ENCODE assay signal across 15 mouse cellular contexts in the genomic region with DNA sequence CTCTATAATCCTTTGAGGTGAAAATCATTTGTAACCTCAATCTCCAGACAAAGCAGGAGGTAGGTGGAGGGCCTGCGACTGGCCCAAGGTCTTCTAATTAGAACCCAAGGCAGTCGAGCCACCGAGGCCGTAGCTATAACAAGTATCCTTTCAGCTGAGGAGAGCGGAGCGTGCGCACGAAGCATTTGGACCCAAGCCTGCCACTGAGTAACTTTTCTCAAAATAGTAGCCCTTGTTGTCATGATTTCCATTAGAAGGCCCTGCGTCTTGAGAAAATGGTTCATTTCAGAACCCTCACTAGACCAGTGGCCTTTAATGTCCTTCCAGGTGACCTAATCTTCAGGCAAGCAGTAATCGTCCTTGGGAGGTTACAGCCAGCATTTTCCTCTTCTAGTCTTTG.
A peak's percentile ranks its signal among the peaks of the same experiment; 100 is the strongest.
DNase-seq lines count a peak whose midpoint lies in the region; ATAC-seq and TF ChIP-seq lines count a peak whose summit lies in the region.
"Had no signal": no experiment of that assay in that cellular context is flagged by ENCODE, and none has a peak within 500 bp of the region (broad histone marks: within the 10 kb centered on the region; RNA-seq: fewer than 3 reads in every experiment).

No protein-coding gene starts in this region.

- no peak overlapping the region for H3K4me2 ChIP-seq in liver, postnatal 0 days (ENCODE audit: low read depth, low read length)
- H3K4me2 ChIP-seq in heart, postnatal 0 days (ENCODE audit: low read depth, low read length): no peak overlapping the region
- H3K4me2 ChIP-seq: embryonic facial prominence, embryonic 13.5 days; liver, embryonic 12.5 days; midbrain, embryonic 15.5 days had no signal

- DNase-seq in liver, adult 2 months (ENCODE audit: extremely low read depth, low read depth, low spot score): peak; percentile 1
- no peak for DNase-seq in liver, postnatal 0 days
- peak; percentile 8 to 9 for DNase-seq in gastrocnemius, adult 8-10 months (ENCODE audit: low spot score in 2 of 2)
- peak; percentile 53 for DNase-seq in heart, adult 8-10 months (ENCODE audit: low spot score)
- DNase-seq in heart, postnatal 0 days (ENCODE audit: low spot score): peak; percentile 6
- no peak for DNase-seq in layer of hippocampus, adult 2 months (ENCODE audit: low spot score in 2 of 2)
- DNase-seq in retina, postnatal 1 day: no peak
- DNase-seq in cerebellum, postnatal 36 days: no peak
- DNase-seq: cerebellum, adult 11 months; kidney, postnatal 14 days; thymus, postnatal 14 days had no signal

- 82% methylated on average over 10 of the region's 10 CpGs for WGBS in liver, adult 2 months
- 84% methylated on average over 10 of the region's 10 CpGs for WGBS in liver, postnatal 0 days (ENCODE audit: insufficient replicate concordance)
- WGBS in heart, postnatal 0 days: 49% methylated on average over 10 of the region's 10 CpGs

- TF ChIP-seq EP300 in liver, postnatal 0 days (IDR thresholded peaks at IDR 0.05; ENCODE audit: low read depth): no peak
- no peak for TF ChIP-seq EP300 in heart, postnatal 0 days (IDR thresholded peaks at IDR 0.05; ENCODE audit: low read depth)

- H3K79me2 ChIP-seq in liver, adult 2 months (ENCODE audit: control insufficient read depth, insufficient read depth, low read length): no peaks in the 10 kb centered on the region

- no peaks in the 10 kb centered on the region for H3K27me3 ChIP-seq in liver, adult 2 months (ENCODE audit: control insufficient read depth, insufficient read depth, low read length)
- H3K27me3 ChIP-seq in liver, postnatal 0 days (ENCODE audit: insufficient read depth, low read length): no peaks in the 10 kb centered on the region
- no peaks in the 10 kb centered on the region for H3K27me3 ChIP-seq in heart, postnatal 0 days (ENCODE audit: control insufficient read depth, insufficient read depth, low read length)

- no peaks in the 10 kb centered on the region for H3K9me3 ChIP-seq in liver, postnatal 0 days (ENCODE audit: low read length)
- no peaks in the 10 kb centered on the region for H3K9me3 ChIP-seq in heart, postnatal 0 days (replicated peaks; ENCODE audit: control insufficient read depth, low read length)
- H3K9me3 ChIP-seq: embryonic facial prominence, embryonic 13.5 days; liver, embryonic 12.5 days; midbrain, embryonic 15.5 days had no signal

- H3K9ac ChIP-seq in liver, adult 2 months (ENCODE audit: low read depth, low read length): no peak overlapping the region
- H3K9ac ChIP-seq in liver, postnatal 0 days (replicated peaks): no peak overlapping the region
- no peak overlapping the region for H3K9ac ChIP-seq in heart, postnatal 0 days (replicated peaks; ENCODE audit: low read depth, low read length)
- H3K9ac ChIP-seq: embryonic facial prominence, embryonic 13.5 days; liver, embryonic 12.5 days; midbrain, embryonic 15.5 days had no signal

- H3K4me1 ChIP-seq in liver, adult 2 months (ENCODE audit: control insufficient read depth, insufficient read depth, low read length): no peaks in the 10 kb centered on the region
- no peaks in the 10 kb centered on the region for H3K4me1 ChIP-seq in liver, postnatal 0 days (ENCODE audit: insufficient read depth)
- H3K4me1 ChIP-seq in heart, postnatal 0 days (ENCODE audit: control insufficient read depth, insufficient read depth): peaks cover 13% of the 10 kb centered on the region; the same call in 1 of the 2 replicates

- no peak for ATAC-seq in liver, postnatal 0 days
- ATAC-seq in heart, postnatal 0 days (ENCODE audit: insufficient read depth, low read depth): peak; percentile 31
- ATAC-seq: inflammation-experienced regulatory T-cells, adult 6 months; liver, embryonic 12.5 days; midbrain, embryonic 15.5 days had no signal

- TF ChIP-seq POLR2A in liver, adult 2 months (IDR thresholded peaks at IDR 0.05; ENCODE audit: extremely low read depth, insufficient read depth, low read length): no peak

- H3K4me3 ChIP-seq in liver, adult 2 months (ENCODE audit: insufficient read depth, low read depth, low read length): no peak overlapping the region
- no peak overlapping the region for H3K4me3 ChIP-seq in liver, postnatal 0 days (ENCODE audit: low read depth, low read length)
- H3K4me3 ChIP-seq in heart, postnatal 0 days (ENCODE audit: low read depth, low read length): no peak overlapping the region
- H3K4me3 ChIP-seq in layer of hippocampus, adult 2 months: no peak overlapping the region
- H3K4me3 ChIP-seq: embryonic facial prominence, embryonic 13.5 days; liver, embryonic 12.5 days; midbrain, embryonic 15.5 days had no signal

- H3K36me3 ChIP-seq in liver, adult 2 months (ENCODE audit: control insufficient read depth, insufficient read depth, low read length): no peaks in the 10 kb centered on the region
- no peaks in the 10 kb centered on the region for H3K36me3 ChIP-seq in liver, postnatal 0 days (replicated peaks; ENCODE audit: insufficient read depth, low read length)
- no peaks in the 10 kb centered on the region for H3K36me3 ChIP-seq in heart, postnatal 0 days (replicated peaks; ENCODE audit: control insufficient read depth, insufficient read depth, low read length)
- H3K36me3 ChIP-seq: embryonic facial prominence, embryonic 13.5 days; liver, embryonic 12.5 days; midbrain, embryonic 15.5 days had no signal

- peak overlapping the region; percentile 24; the same call in 1 of the 2 replicates for H3K27ac ChIP-seq in liver, adult 2 months (replicated peaks; ENCODE audit: insufficient read depth, low read depth, low read length)
- H3K27ac ChIP-seq in liver, postnatal 0 days (ENCODE audit: low read depth): no peak overlapping the region
- H3K27ac ChIP-seq in heart, postnatal 0 days (ENCODE audit: low read depth): peak overlapping the region; percentile 46
- no peak overlapping the region for H3K27ac ChIP-seq in layer of hippocampus, adult 2 months
- H3K27ac ChIP-seq: embryonic facial prominence, embryonic 13.5 days; liver, embryonic 12.5 days; midbrain, embryonic 15.5 days had no signal

- no peak for TF ChIP-seq CTCF in liver, adult 2 months (IDR thresholded peaks at IDR 0.05; ENCODE audit: low read depth, low read length)
- TF ChIP-seq CTCF in liver, postnatal 0 days (IDR thresholded peaks at IDR 0.05; ENCODE audit: low read depth): no peak
- no peak for TF ChIP-seq CTCF in heart, postnatal 0 days (IDR thresholded peaks at IDR 0.05; ENCODE audit: low read depth)
- no peak for TF ChIP-seq CTCF in layer of hippocampus, adult 2 months (conservative IDR thresholded peaks at IDR 0.05)

Comparison
In these comparisons a context has a peak if more than half of its experiments do, and no peak if none do; other contexts are left out.
1. DNase-seq: peak in liver, adult 2 months (single experiment), gastrocnemius, adult 8-10 months (2 of 2), heart, adult 8-10 months (single experiment) and heart, postnatal 0 days (single experiment); none in liver, postnatal 0 days (single experiment), layer of hippocampus, adult 2 months (0 of 2), retina, postnatal 1 day (single experiment) and cerebellum, postnatal 36 days (0 of 2).
2. H3K27ac ChIP-seq: peak in liver, adult 2 months (single experiment) and heart, postnatal 0 days (single experiment); none in liver, postnatal 0 days (single experiment) and layer of hippocampus, adult 2 months (single experiment).